Mouse (Mus musculus) brain, embryonic 14.5 days (tissue): Measurements from ENCODE around the gene Wfs1.

Source experiments
- CTCF ChIP-seq: fragments of 200-500 bp; IDR thresholded peaks from 2 replicates; pipeline ENCODE4 v1.5.1; 2012; ENCODE audit warnings: inconsistent platforms, mild to moderate bottlenecking, moderate library complexity, borderline replicate concordance; ENCODE audit not compliant: insufficient read depth, insufficient read length; ENCODE audit errors: extremely low read depth
- POLR2A ChIP-seq: fragments of 200-500 bp; IDR thresholded peaks from 2 replicates; pipeline ENCODE4 v1.6.1; 2012; ENCODE audit warnings: mild to moderate bottlenecking, inconsistent platforms, borderline replicate concordance; ENCODE audit not compliant: poor library complexity, insufficient read depth, insufficient read length, severe bottlenecking; ENCODE audit errors: extremely low read depth

DNA sequence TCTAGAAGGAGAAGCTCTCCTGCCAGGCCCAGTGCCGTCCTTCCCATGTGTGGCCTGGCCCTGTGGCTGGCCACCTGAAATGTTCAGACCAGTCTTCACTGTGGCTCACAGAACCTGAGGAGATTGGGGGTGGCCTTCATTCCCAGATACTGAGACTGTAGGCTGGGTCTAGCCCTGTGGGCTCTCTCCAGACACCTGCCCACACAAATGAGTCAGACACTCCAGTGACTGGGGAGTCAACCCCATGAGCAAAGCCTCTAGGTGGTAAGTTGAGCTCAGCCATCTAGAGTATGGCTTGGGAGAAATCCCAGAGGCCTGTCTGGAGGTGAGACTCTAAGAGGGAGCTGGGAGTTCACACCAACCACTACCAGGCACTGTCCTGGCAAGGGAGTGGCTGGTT, 67.1 kb downstream of the Wfs1 start:
- TF ChIP-seq CTCF (no peak), POLR2A (no peak)
